Mouse (Mus musculus): Measurements from ENCODE around the gene Hnrnpa1. TPM values are rescaled to one million over a fixed set of nuclear protein-coding genes. Genes with fewer than 3 reads are reported as not detected.

Hnrnpa1 gene
- polyA plus RNA-seq, 1 experiment from 2014 or later = 1,920 TPM

- Histone ChIP-seq H3K4me1 (peaks cover 22% of the 10 kb centered on the region), H3K27ac (peak overlapping the region; percentile 41; the same call in 1 of the 2 replicates), H3K36me3 (replicated peaks) (peaks cover 41% of the 10 kb centered on the region), H3K9me3 (no peaks in the 10 kb centered on the region), H3K27me3 (ENCODE audit: poor library complexity, severe bottlenecking) (no peaks in the 10 kb centered on the region), H3K4me3 (no peak overlapping the region)
- DNase-seq (ENCODE audit: extremely low spot score, low spot score) = no peak
- 83% methylated on average over 1 of the region's 1 CpGs for WGBS
These were observed 45.7 kb downstream of the Hnrnpa1 start for GRCm38 (mm10) chr15:103285778-103286417.

GRCm38 (mm10) chr15:103289600-103289999 is 49.4 kb downstream of the Hnrnpa1 start:
- Histone ChIP-seq H3K27ac (no peak overlapping the region), H3K4me1 (peaks cover 24% of the 10 kb centered on the region), H3K36me3 (replicated peaks) (peaks cover 70% of the 10 kb centered on the region), H3K9me3 (no peaks in the 10 kb centered on the region; the same call in 1 of the 2 replicates), H3K27me3 (ENCODE audit: poor library complexity, severe bottlenecking) (no peaks in the 10 kb centered on the region), H3K4me3 (no peak overlapping the region)
- DNase-seq (ENCODE audit: extremely low spot score, low spot score) = no peak
- 62% methylated on average over 5 of the region's 5 CpGs for WGBS

GRCm38 (mm10) chr15:103290417-103290816 is 50.2 kb downstream of the Hnrnpa1 start:
- Histone ChIP-seq H3K4me3 (no peak overlapping the region), H3K27me3 (ENCODE audit: poor library complexity, severe bottlenecking) (no peaks in the 10 kb centered on the region), H3K9me3 (no peaks in the 10 kb centered on the region; the same call in 1 of the 2 replicates), H3K4me1 (peaks cover 23% of the 10 kb centered on the region), H3K27ac (no peak overlapping the region), H3K36me3 (replicated peaks) (peaks cover 75% of the 10 kb centered on the region)
- DNase-seq (ENCODE audit: extremely low spot score, low spot score) = no peak
- WGBS = 84% methylated on average over 6 of the region's 6 CpGs

- Histone ChIP-seq H3K36me3 (replicated peaks) (peaks cover 80% of the 10 kb centered on the region), H3K4me1 (peaks cover 23% of the 10 kb centered on the region), H3K27ac (no peak overlapping the region), H3K27me3 (ENCODE audit: poor library complexity, severe bottlenecking) (no peaks in the 10 kb centered on the region), H3K9me3 (no peaks in the 10 kb centered on the region; the same call in 1 of the 2 replicates), H3K4me3 (no peak overlapping the region)
- DNase-seq (ENCODE audit: extremely low spot score, low spot score) = no peak
- 94% methylated on average over 9 of the region's 9 CpGs for WGBS
These were observed 50.6 kb downstream of the Hnrnpa1 start for GRCm38 (mm10) chr15:103290843-103291242.

GRCm38 (mm10) chr15:103292673-103293345 is 52.6 kb downstream of the Hnrnpa1 start:
- no peak for DNase-seq (ENCODE audit: extremely low spot score, low spot score)
- no peak overlapping the region for H3K4me3 ChIP-seq
- no peaks in the 10 kb centered on the region for H3K27me3 ChIP-seq (ENCODE audit: poor library complexity, severe bottlenecking)
- peaks cover 86% of the 10 kb centered on the region for H3K36me3 ChIP-seq (replicated peaks)
- H3K27ac ChIP-seq = no peak overlapping the region
- 94% methylated on average over 4 of the region's 4 CpGs for WGBS
- peaks cover 42% of the 10 kb centered on the region for H3K4me1 ChIP-seq
- no peaks in the 10 kb centered on the region; the same call in 1 of the 2 replicates for H3K9me3 ChIP-seq

- H3K4me1 ChIP-seq = peaks cover 48% of the 10 kb centered on the region
- 93% methylated on average over 2 of the region's 2 CpGs for WGBS
- no peak overlapping the region for H3K27ac ChIP-seq
- H3K36me3 ChIP-seq (replicated peaks) = peaks cover 92% of the 10 kb centered on the region
- H3K27me3 ChIP-seq (ENCODE audit: poor library complexity, severe bottlenecking) = no peaks in the 10 kb centered on the region
- H3K9me3 ChIP-seq = no peaks in the 10 kb centered on the region; the same call in 1 of the 2 replicates
- H3K4me3 ChIP-seq = no peak overlapping the region
- no peak for DNase-seq (ENCODE audit: extremely low spot score, low spot score)
These were observed 53.1 kb downstream of the Hnrnpa1 start for GRCm38 (mm10) chr15:103293375-103293774.

GRCm38 (mm10) chr15:103294649-103295048 is 54.4 kb downstream of the Hnrnpa1 start:
- 76% methylated on average over 2 of the region's 2 CpGs for WGBS
- Histone ChIP-seq H3K27ac (no peak overlapping the region), H3K4me3 (no peak overlapping the region), H3K27me3 (ENCODE audit: poor library complexity, severe bottlenecking) (no peaks in the 10 kb centered on the region), H3K4me1 (peaks cover 56% of the 10 kb centered on the region), H3K9me3 (no peaks in the 10 kb centered on the region; the same call in 1 of the 2 replicates), H3K36me3 (replicated peaks) (peaks cover 91% of the 10 kb centered on the region)
- no peak for DNase-seq (ENCODE audit: extremely low spot score, low spot score)

GRCm38 (mm10) chr15:103295851-103296250 is 55.6 kb downstream of the Hnrnpa1 start:
- peaks cover 64% of the 10 kb centered on the region for H3K4me1 ChIP-seq
- H3K27ac ChIP-seq = peak overlapping the region; percentile 97
- no peaks in the 10 kb centered on the region for H3K27me3 ChIP-seq (ENCODE audit: poor library complexity, severe bottlenecking)
- peaks cover 78% of the 10 kb centered on the region for H3K36me3 ChIP-seq (replicated peaks)
- no peak overlapping the region for H3K4me3 ChIP-seq
- no peaks in the 10 kb centered on the region; the same call in 1 of the 2 replicates for H3K9me3 ChIP-seq
- peak; percentile 50 for DNase-seq (ENCODE audit: extremely low spot score, low spot score)
- 6% methylated on average over 5 of the region's 5 CpGs for WGBS

MicroRNAs within 50 kb of the gene (microRNA counts, 519-probe panel; counts per million panel counts)
- 5,622 counts per million, percentile 89 among the panel's probes with 10 or more counts for microRNA mmu-miR-148b

Small RNA genes within 50 kb of the gene (microRNA-seq; reads per million reads assigned to microRNA genes)
- gene Mir148b = 327 reads per million, percentile 61 among the genes with 10 or more reads in this experiment

Other genes starting within 250 kb of the Hnrnpa1 start
- gene Hoxc8, start 249.8 kb upstream of the Hnrnpa1 start, polyA plus RNA-seq (2016; fragmentation: Nextera tagmentation; extraction: Ambion mirVana) = not detected in 2 replicates
- not detected in 2 replicates for gene Hoxc6, start 242.2 kb upstream of the Hnrnpa1 start, polyA plus RNA-seq (2016; fragmentation: Nextera tagmentation; extraction: Ambion mirVana)
- gene Hoxc4, start 221.5 kb upstream of the Hnrnpa1 start, polyA plus RNA-seq (2016; fragmentation: Nextera tagmentation; extraction: Ambion mirVana) = not detected in 2 replicates
- 21.7 and 21.8 TPM in 2 replicates for gene Smug1, start 73.3 kb upstream of the Hnrnpa1 start, polyA plus RNA-seq (2016; fragmentation: Nextera tagmentation; extraction: Ambion mirVana)
- gene Cbx5, start 616 bp upstream of the Hnrnpa1 start, polyA plus RNA-seq (2016; fragmentation: Nextera tagmentation; extraction: Ambion mirVana) = 212 and 221 TPM in 2 replicates
- 5.5 and 8.3 TPM in 2 replicates for gene Nfe2, start 18.0 kb downstream of the Hnrnpa1 start, polyA plus RNA-seq (2016; fragmentation: Nextera tagmentation; extraction: Ambion mirVana)
- gene Copz1, start 32.3 kb downstream of the Hnrnpa1 start, polyA plus RNA-seq (2016; fragmentation: Nextera tagmentation; extraction: Ambion mirVana) = 279 and 280 TPM in 2 replicates
- 0.14 and 0.36 TPM in 2 replicates for gene Gpr84, start 70.2 kb downstream of the Hnrnpa1 start, polyA plus RNA-seq (2016; fragmentation: Nextera tagmentation; extraction: Ambion mirVana)
- gene Zfp385a, start 99.7 kb downstream of the Hnrnpa1 start, polyA plus RNA-seq (2016; fragmentation: Nextera tagmentation; extraction: Ambion mirVana) = 23.1 and 23.6 TPM in 2 replicates
- gene Itga5, start 126.3 kb downstream of the Hnrnpa1 start, polyA plus RNA-seq (2016; fragmentation: Nextera tagmentation; extraction: Ambion mirVana) = 22.8 and 25.6 TPM in 2 replicates
- not detected in 2 replicates for gene Gtsf1, start 190.0 kb downstream of the Hnrnpa1 start, polyA plus RNA-seq (2016; fragmentation: Nextera tagmentation; extraction: Ambion mirVana)
- 0.41 TPM in 1 of 2 replicates, not detected in the other for gene Gtsf2, start 208.0 kb downstream of the Hnrnpa1 start, polyA plus RNA-seq (2016; fragmentation: Nextera tagmentation; extraction: Ambion mirVana)
- 1.2 and 1.3 TPM in 2 replicates for gene Nckap1l, start 213.4 kb downstream of the Hnrnpa1 start, polyA plus RNA-seq (2016; fragmentation: Nextera tagmentation; extraction: Ambion mirVana)